In genomic region chr15:98839671-98840585, GRCm38 (mm10) we compare ENCODE assay signal across 20 mouse cellular contexts. TPM values are rescaled to one million over a fixed set of nuclear protein-coding genes. Genes with fewer than 3 reads are reported as not detected.
"Had no signal": no experiment of that assay in that cellular context is flagged by ENCODE, and none has a peak within 500 bp of the region (broad histone marks: within the 10 kb centered on the region; RNA-seq: fewer than 3 reads in every experiment).

No protein-coding gene starts in this region.

- DNase-seq: kidney, adult 8-10 months; lung, postnatal 36 days; retina, postnatal 1 day; right cerebral cortex, postnatal 14 days; thymus, adult 2 months; thymus, postnatal 36 days had no signal

- H3K4me1 ChIP-seq: limb, embryonic 13.5 days; midbrain, embryonic 15.5 days; neural tube, embryonic 13.5 days; stomach, embryonic 15.5 days had no signal

- H3K9me3 ChIP-seq: limb, embryonic 13.5 days; midbrain, embryonic 15.5 days; neural tube, embryonic 13.5 days; stomach, embryonic 15.5 days had no signal

- H3K4me2 ChIP-seq: limb, embryonic 13.5 days; midbrain, embryonic 11.5 days; midbrain, embryonic 15.5 days; neural tube, embryonic 13.5 days; stomach, embryonic 15.5 days had no signal

- ATAC-seq: intestine, postnatal 0 days; midbrain, embryonic 15.5 days had no signal

- H3K9ac ChIP-seq: limb, embryonic 13.5 days; midbrain, embryonic 15.5 days; neural tube, embryonic 13.5 days; stomach, embryonic 15.5 days had no signal

- H3K4me3 ChIP-seq: limb, embryonic 13.5 days; midbrain, embryonic 15.5 days; neural tube, embryonic 13.5 days; stomach, embryonic 15.5 days had no signal

- H3K27ac ChIP-seq: limb, embryonic 13.5 days; midbrain, embryonic 15.5 days; neural tube, embryonic 13.5 days; stomach, embryonic 15.5 days had no signal

- H3K27me3 ChIP-seq: limb, embryonic 13.5 days; midbrain, embryonic 15.5 days; neural tube, embryonic 13.5 days; stomach, embryonic 15.5 days had no signal

RNA-seq across cellular contexts. Expression of gene Ddn, which starts 30.6 kb away (rescaled TPM):
- total RNA-seq: liver, adult 2 months; monocyte, adult 5-6 weeks had no signal
- polyA plus RNA-seq: liver, adult 2 months; lung, embryonic 16.5 days; stomach, embryonic 15.5 days had no signal

RNA-seq across cellular contexts. Expression of gene Wnt1, which starts 50.3 kb away (rescaled TPM):
- total RNA-seq: layer of hippocampus, postnatal 25 days; left cerebral cortex, postnatal 25 days; liver, adult 2 months; megakaryocyte progenitor cell, adult 5-6 weeks; monocyte, adult 5-6 weeks had no signal
- polyA plus RNA-seq: intestine, postnatal 0 days; kidney, embryonic 16.5 days; limb, embryonic 13.5 days; liver, adult 2 months; lung, embryonic 16.5 days; spleen, adult 2 months; stomach, embryonic 15.5 days had no signal
